ENCODE assay signal across 8 mouse cellular contexts in the genomic region with DNA sequence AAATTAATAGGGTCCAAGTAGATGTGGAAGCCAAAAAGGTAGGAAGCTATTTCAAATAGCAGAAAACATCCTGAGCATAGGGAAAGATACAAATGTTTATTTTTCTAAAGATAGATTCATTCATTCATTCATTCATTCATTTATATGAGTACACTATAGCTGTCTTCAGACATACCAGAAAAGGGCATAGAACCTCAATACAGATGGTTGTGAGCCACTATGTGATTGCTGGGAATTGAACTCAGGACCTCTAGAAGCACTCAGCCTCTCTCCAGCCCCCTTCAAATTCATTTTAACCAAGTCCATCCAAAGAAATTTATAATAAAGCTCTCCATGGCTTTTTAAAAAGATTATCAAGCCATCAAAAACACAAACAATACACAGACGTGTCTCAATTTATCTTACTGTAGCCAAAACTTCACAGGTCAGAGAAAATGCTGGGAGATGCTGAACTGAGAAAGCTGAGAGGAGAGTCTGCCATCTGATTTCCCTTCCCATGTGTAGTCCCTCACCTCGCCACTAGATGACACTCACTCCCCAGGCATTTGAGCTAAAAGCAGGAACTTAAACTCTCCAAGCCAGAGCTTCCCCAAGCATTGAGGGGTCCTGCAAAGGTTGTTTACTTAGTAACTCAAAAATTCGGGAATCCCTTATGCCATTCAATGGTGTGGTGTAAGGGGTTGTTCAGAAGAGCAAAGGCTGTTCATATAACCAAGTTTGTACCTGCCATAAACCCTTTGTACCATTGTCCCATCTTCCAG. TPM values are rescaled to one million over a fixed set of nuclear protein-coding genes. Genes with fewer than 3 reads are reported as not detected.
A peak's percentile ranks its signal among the peaks of the same experiment; 100 is the strongest.
DNase-seq lines count a peak whose midpoint lies in the region; ATAC-seq and TF ChIP-seq lines count a peak whose summit lies in the region.

No protein-coding gene starts in this region.

- TF ChIP-seq EP300 in ES-Bruce4 (IDR thresholded peaks at IDR 0.05; ENCODE audit: insufficient read depth, low read depth, low read length), result no peak

- no peak overlapping the region for H3K4me3 ChIP-seq in ES-Bruce4 (ENCODE audit: low read depth, low read length)
- H3K4me3 ChIP-seq in bone marrow, adult 2 months (replicated peaks; ENCODE audit: control insufficient read depth, low read depth, low read length), result no peak overlapping the region
- no peak overlapping the region for H3K4me3 ChIP-seq in embryonic fibroblast, embryonic 13.5 days (ENCODE audit: insufficient read depth, low read length)
- no peak overlapping the region for H3K4me3 ChIP-seq in hindbrain, embryonic 12.5 days

- H3K27ac ChIP-seq in ES-Bruce4 (ENCODE audit: insufficient read depth, low read length), result no peak overlapping the region
- no peak overlapping the region for H3K27ac ChIP-seq in bone marrow, adult 2 months (ENCODE audit: control insufficient read depth, insufficient read depth, low read depth, low read length, poor library complexity)
- no peak overlapping the region for H3K27ac ChIP-seq in embryonic fibroblast, embryonic 13.5 days (ENCODE audit: insufficient read depth, low read length)
- H3K27ac ChIP-seq in hindbrain, embryonic 12.5 days, result no peak overlapping the region

- no peak overlapping the region for H3K9ac ChIP-seq in ES-Bruce4 (ENCODE audit: low read depth, poor library complexity, severe bottlenecking)
- H3K9ac ChIP-seq in hindbrain, embryonic 12.5 days, result no peak overlapping the region

- peak; percentile 48 for DNase-seq in layer of hippocampus, adult 9-10 months (ENCODE audit: low spot score)
- DNase-seq in lung, postnatal 4 days, result peak; percentile 48 to 77
- peak; percentile 43 for DNase-seq in retina, postnatal 7 days (ENCODE audit: low read depth, low spot score)
- peak; percentile 72 for DNase-seq in urinary bladder, postnatal 14 days (ENCODE audit: low spot score)

- peak; percentile 66 for TF ChIP-seq CTCF in ES-Bruce4 (IDR thresholded peaks at IDR 0.05; ENCODE audit: low read depth, low read length)
- TF ChIP-seq CTCF in bone marrow, adult 2 months (IDR thresholded peaks at IDR 0.05; ENCODE audit: control insufficient read depth, insufficient read depth, low read length), result peak; percentile 80
- peak; percentile 50; the same call in 1 of the 2 replicates for TF ChIP-seq CTCF in embryonic fibroblast, embryonic 13.5 days (IDR thresholded peaks at IDR 0.05; ENCODE audit: borderline replicate concordance, insufficient read depth, low read length)

- no peaks in the 10 kb centered on the region for H3K9me3 ChIP-seq in ES-Bruce4 (replicated peaks; ENCODE audit: control insufficient read depth, insufficient read depth, low read length, poor library complexity, severe bottlenecking)
- H3K9me3 ChIP-seq in hindbrain, embryonic 12.5 days (replicated peaks), result no peaks in the 10 kb centered on the region

- no peaks in the 10 kb centered on the region for H3K4me1 ChIP-seq in ES-Bruce4 (ENCODE audit: control insufficient read depth, insufficient read depth, low read length)
- no peaks in the 10 kb centered on the region for H3K4me1 ChIP-seq in bone marrow, adult 2 months (ENCODE audit: control insufficient read depth, insufficient read depth, low read length)
- H3K4me1 ChIP-seq in embryonic fibroblast, embryonic 13.5 days (ENCODE audit: control insufficient read depth, insufficient read depth, low read length), result no peaks in the 10 kb centered on the region
- no peaks in the 10 kb centered on the region for H3K4me1 ChIP-seq in hindbrain, embryonic 12.5 days

- 0% methylated on average over 3 of the region's 3 CpGs for WGBS in bone marrow, adult 2 months
- 4% methylated on average over 3 of the region's 3 CpGs for WGBS in hindbrain, embryonic 12.5 days

- no peak for TF ChIP-seq POLR2A in ES-Bruce4 (IDR thresholded peaks at IDR 0.05; ENCODE audit: insufficient read depth, low read length)
- TF ChIP-seq POLR2A in bone marrow, adult 2 months (IDR thresholded peaks at IDR 0.05; ENCODE audit: borderline replicate concordance, control insufficient read depth, low read depth, low read length), result no peak
- TF ChIP-seq POLR2A in embryonic fibroblast, embryonic 13.5 days (IDR thresholded peaks at IDR 0.05; ENCODE audit: low read depth, low read length), result no peak

- no peak overlapping the region for H3K4me2 ChIP-seq in hindbrain, embryonic 12.5 days (replicated peaks)

- no peaks in the 10 kb centered on the region for H3K27me3 ChIP-seq in ES-Bruce4 (ENCODE audit: control insufficient read depth, insufficient read depth, low read length, poor library complexity, severe bottlenecking)
- H3K27me3 ChIP-seq in hindbrain, embryonic 12.5 days, result no peaks in the 10 kb centered on the region

- ATAC-seq in hindbrain, embryonic 12.5 days (ENCODE audit: low FRiP score), result peak; percentile 54; the same call in 1 of the 2 replicates

- H3K36me3 ChIP-seq in ES-Bruce4 (ENCODE audit: control insufficient read depth, insufficient read depth, low read length, poor library complexity, severe bottlenecking), result no peaks in the 10 kb centered on the region
- H3K36me3 ChIP-seq in hindbrain, embryonic 12.5 days, result no peaks in the 10 kb centered on the region

RNA-seq across cellular contexts. Expression of gene Mmp20, which starts 24.9 kb away (rescaled TPM):
- not detected in 2 replicates for polyA plus RNA-seq in ES-Bruce4 (2011; ENCODE audit: insufficient read depth, insufficient read length, low read depth, missing spikeins)
- polyA plus RNA-seq in bone marrow, adult 2 months (2011; ENCODE audit: insufficient read depth, insufficient read length, low replicate concordance, missing spikeins), result not detected in 2 replicates
- polyA plus RNA-seq in embryonic fibroblast, embryonic 13.5 days (2011; ENCODE audit: insufficient read length, low read depth, missing spikeins), result not detected in 2 replicates
- not detected in 2 replicates for polyA plus RNA-seq in hindbrain, embryonic 12.5 days (2016; fragmentation: Nextera tagmentation; extraction: Ambion mirVana)

RNA-seq across cellular contexts. Expression of gene Mmp27, which starts 32.0 kb away (rescaled TPM):
- polyA plus RNA-seq in ES-Bruce4 (2011; ENCODE audit: insufficient read depth, insufficient read length, low read depth, missing spikeins), result not detected in 2 replicates
- 1.3 TPM in 1 of 2 replicates, not detected in the other for polyA plus RNA-seq in bone marrow, adult 2 months (2011; ENCODE audit: insufficient read depth, insufficient read length, low replicate concordance, missing spikeins)
- not detected in 2 replicates for polyA plus RNA-seq in embryonic fibroblast, embryonic 13.5 days (2011; ENCODE audit: insufficient read length, low read depth, missing spikeins)
- not detected in 2 replicates for polyA plus RNA-seq in hindbrain, embryonic 12.5 days (2016; fragmentation: Nextera tagmentation; extraction: Ambion mirVana)

RNA-seq across cellular contexts. Expression of gene Mmp8, which starts 44.9 kb away (rescaled TPM):
- polyA plus RNA-seq in ES-Bruce4 (2011; ENCODE audit: insufficient read depth, insufficient read length, low read depth, missing spikeins), result not detected in 2 replicates
- 66.3 and 247 TPM in 2 replicates for polyA plus RNA-seq in bone marrow, adult 2 months (2011; ENCODE audit: insufficient read depth, insufficient read length, low replicate concordance, missing spikeins)
- not detected in 2 replicates for polyA plus RNA-seq in embryonic fibroblast, embryonic 13.5 days (2011; ENCODE audit: insufficient read length, low read depth, missing spikeins)
- polyA plus RNA-seq in hindbrain, embryonic 12.5 days (2016; fragmentation: Nextera tagmentation; extraction: Ambion mirVana), result 0.27 TPM in 1 of 2 replicates, not detected in the other

Comparison
In these comparisons a context has a peak if more than half of its experiments do, and no peak if none do; other contexts are left out.
1. RNA of gene Mmp8, which starts 44.9 kb away (polyA plus RNA-seq): 66.3 to 247 TPM in bone marrow, adult 2 months; 0.27 TPM in hindbrain, embryonic 12.5 days, not detected in ES-Bruce4 and not detected in embryonic fibroblast, embryonic 13.5 days; every median in the first group is over 10 times any median in the second.
2. Peak in every context shown above with its lines, with median percentiles within 50 percentile points of each other: CTCF ChIP-seq and DNase-seq.